Comparison of ENCODE assay signal across 8 mouse cellular contexts in genomic region chr6:113494258-113494788, GRCm38 (mm10). TPM values are rescaled to one million over a fixed set of nuclear protein-coding genes. Genes with fewer than 3 reads are reported as not detected.
DNase-seq lines count a peak whose midpoint lies in the region; ATAC-seq lines count a peak whose summit lies in the region.

No protein-coding gene starts in this region.

- intact Hi-C loops in left cerebral cortex, postnatal 4 days (cut with DNase I), result no loop called here

- ATAC-seq in granulocyte monocyte progenitor cell, adult 5-6 weeks (replicated peaks; ENCODE audit: poor library complexity, severe bottlenecking), result peak; percentile 81
- ATAC-seq in intestine, embryonic 16.5 days, result peak; percentile 88

- H3K4me2 ChIP-seq in intestine, embryonic 16.5 days (ENCODE audit: low read depth, low read length), result peak overlapping the region; percentile 87

- H3K9ac ChIP-seq in intestine, embryonic 16.5 days (ENCODE audit: low read depth, low read length), result peak overlapping the region; percentile 72

- peak overlapping the region; percentile 74 for H3K27ac ChIP-seq in embryonic facial prominence, embryonic 10.5 days (replicated peaks)
- no peak overlapping the region for H3K27ac ChIP-seq in intestine, embryonic 16.5 days (ENCODE audit: low read length)
- peak overlapping the region; percentile 77 for H3K27ac ChIP-seq in midbrain, embryonic 10.5 days (replicated peaks)

- H3K27me3 ChIP-seq in embryonic facial prominence, embryonic 10.5 days (replicated peaks; ENCODE audit: low read depth, poor library complexity, severe bottlenecking), result peaks cover 58% of the 10 kb centered on the region
- H3K27me3 ChIP-seq in intestine, embryonic 16.5 days (replicated peaks; ENCODE audit: control insufficient read depth, insufficient read depth, low read length), result peaks cover 8% of the 10 kb centered on the region
- peaks cover 37% of the 10 kb centered on the region for H3K27me3 ChIP-seq in midbrain, embryonic 10.5 days (ENCODE audit: low read depth, poor library complexity, severe bottlenecking)

- H3K9me3 ChIP-seq in embryonic facial prominence, embryonic 10.5 days, result no peaks in the 10 kb centered on the region
- H3K9me3 ChIP-seq in intestine, embryonic 16.5 days (ENCODE audit: control insufficient read depth, low read length), result no peaks in the 10 kb centered on the region
- no peaks in the 10 kb centered on the region for H3K9me3 ChIP-seq in midbrain, embryonic 10.5 days (replicated peaks)

- WGBS in embryonic facial prominence, embryonic 10.5 days, result 1% methylated on average over 54 of the region's 54 CpGs
- under 1% methylated on average over 54 of the region's 54 CpGs for WGBS in intestine, embryonic 16.5 days
- WGBS in midbrain, embryonic 10.5 days, result 1% methylated on average over 54 of the region's 54 CpGs

- H3K36me3 ChIP-seq in embryonic facial prominence, embryonic 10.5 days (replicated peaks), result peaks cover 33% of the 10 kb centered on the region
- no peaks in the 10 kb centered on the region for H3K36me3 ChIP-seq in intestine, embryonic 16.5 days (ENCODE audit: control insufficient read depth, insufficient read depth, low read length)
- H3K36me3 ChIP-seq in midbrain, embryonic 10.5 days, result peaks cover 38% of the 10 kb centered on the region

- peak overlapping the region; percentile 55 for H3K4me3 ChIP-seq in embryonic facial prominence, embryonic 10.5 days
- H3K4me3 ChIP-seq in intestine, embryonic 16.5 days (ENCODE audit: low read length), result peak overlapping the region; percentile 54
- peak overlapping the region; percentile 57 for H3K4me3 ChIP-seq in midbrain, embryonic 10.5 days

- DNase-seq in adrenal gland, adult 8-10 months, result peak; percentile 53
- peak; percentile 86 for DNase-seq in embryonic facial prominence, embryonic 10.5 days (ENCODE audit: low spot score)
- DNase-seq in left cerebral cortex, postnatal 4 days, result peak; percentile 82
- DNase-seq in midbrain, embryonic 10.5 days (ENCODE audit: low spot score), result peak; percentile 81
- peak; percentile 79 for DNase-seq in right cerebral cortex, postnatal 14 days
- peak; percentile 82 for DNase-seq in urinary bladder, postnatal 4 days (ENCODE audit: low spot score in 2 of 2)

- peaks cover 21% of the 10 kb centered on the region for H3K4me1 ChIP-seq in embryonic facial prominence, embryonic 10.5 days
- H3K4me1 ChIP-seq in intestine, embryonic 16.5 days (ENCODE audit: control insufficient read depth, insufficient read depth, low read length), result peaks cover 11% of the 10 kb centered on the region
- H3K4me1 ChIP-seq in midbrain, embryonic 10.5 days, result peaks cover 20% of the 10 kb centered on the region

RNA-seq across cellular contexts. Expression of gene Prrt3, which starts 7.4 kb away (rescaled TPM):
- under 1 TPM; 0.20 to 0.40 (median 0.31) TPM for total RNA-seq in adrenal gland, adult 8-10 months (2022)
- 2.1 and 2.2 TPM in 2 replicates for polyA plus RNA-seq in embryonic facial prominence, embryonic 10.5 days (2016; fragmentation: Nextera tagmentation; extraction: Ambion mirVana)
- total RNA-seq in granulocyte monocyte progenitor cell, adult 5-6 weeks (2014; fragmentation: Nextera tagmentation), result not detected in 2 replicates
- not detected in 2 replicates for total RNA-seq in granulocyte monocyte progenitor cell, adult 5-6 weeks (2017)
- polyA plus RNA-seq in intestine, embryonic 16.5 days (2015; fragmentation: Nextera tagmentation; extraction: Ambion mirVana), result 0.22 and 0.42 TPM in 2 replicates
- total RNA-seq in left cerebral cortex, postnatal 4 days (2021), result 10 to 100 TPM; 15.5 to 19.7 TPM
- polyA plus RNA-seq in midbrain, embryonic 10.5 days (2016; fragmentation: Nextera tagmentation; extraction: Ambion mirVana), result 2.0 and 2.3 TPM in 2 replicates

RNA-seq across cellular contexts. Expression of gene Creld1, which starts 11.2 kb away (rescaled TPM):
- total RNA-seq in adrenal gland, adult 8-10 months (2022), result 10 to 100 TPM; 60.8 to 69.9 (median 67.4) TPM
- 23.5 and 27.2 TPM in 2 replicates for polyA plus RNA-seq in embryonic facial prominence, embryonic 10.5 days (2016; fragmentation: Nextera tagmentation; extraction: Ambion mirVana)
- 15.3 and 17.8 TPM in 2 replicates for total RNA-seq in granulocyte monocyte progenitor cell, adult 5-6 weeks (2014; fragmentation: Nextera tagmentation)
- total RNA-seq in granulocyte monocyte progenitor cell, adult 5-6 weeks (2017), result 6.7 and 9.4 TPM in 2 replicates
- 20.6 and 22.9 TPM in 2 replicates for polyA plus RNA-seq in intestine, embryonic 16.5 days (2015; fragmentation: Nextera tagmentation; extraction: Ambion mirVana)
- total RNA-seq in left cerebral cortex, postnatal 4 days (2021), result 10 to 100 TPM; 80.4 to 82.1 TPM
- 43.0 and 45.4 TPM in 2 replicates for polyA plus RNA-seq in midbrain, embryonic 10.5 days (2016; fragmentation: Nextera tagmentation; extraction: Ambion mirVana)

RNA-seq across cellular contexts. Expression of gene Il17rc, which starts 23.1 kb away (rescaled TPM):
- total RNA-seq in adrenal gland, adult 8-10 months (2022), result 10 to 100 TPM; 17.5 to 29.1 (median 24.0) TPM
- polyA plus RNA-seq in embryonic facial prominence, embryonic 10.5 days (2016; fragmentation: Nextera tagmentation; extraction: Ambion mirVana), result 2.4 and 2.5 TPM in 2 replicates
- total RNA-seq in granulocyte monocyte progenitor cell, adult 5-6 weeks (2014; fragmentation: Nextera tagmentation), result not detected in 2 replicates
- not detected in 2 replicates for total RNA-seq in granulocyte monocyte progenitor cell, adult 5-6 weeks (2017)
- polyA plus RNA-seq in intestine, embryonic 16.5 days (2015; fragmentation: Nextera tagmentation; extraction: Ambion mirVana), result 34.6 and 38.0 TPM in 2 replicates
- total RNA-seq in left cerebral cortex, postnatal 4 days (2021), result 1 to 10 TPM; 2.2 to 2.4 TPM
- 4.4 and 5.3 TPM in 2 replicates for polyA plus RNA-seq in midbrain, embryonic 10.5 days (2016; fragmentation: Nextera tagmentation; extraction: Ambion mirVana)

RNA-seq across cellular contexts. Expression of gene Il17re, which starts 36.0 kb away (rescaled TPM):
- total RNA-seq in adrenal gland, adult 8-10 months (2022), result 1 to 10 TPM in 3 of 4 experiments, under 1 TPM in 1; 0.74 to 1.9 (median 1.1) TPM
- 3.7 and 4.0 TPM in 2 replicates for polyA plus RNA-seq in embryonic facial prominence, embryonic 10.5 days (2016; fragmentation: Nextera tagmentation; extraction: Ambion mirVana)
- total RNA-seq in granulocyte monocyte progenitor cell, adult 5-6 weeks (2014; fragmentation: Nextera tagmentation), result not detected in 2 replicates
- total RNA-seq in granulocyte monocyte progenitor cell, adult 5-6 weeks (2017), result 0.31 and 0.43 TPM in 2 replicates
- polyA plus RNA-seq in intestine, embryonic 16.5 days (2015; fragmentation: Nextera tagmentation; extraction: Ambion mirVana), result 7.7 and 9.5 TPM in 2 replicates
- total RNA-seq in left cerebral cortex, postnatal 4 days (2021), result under 1 TPM; 0.26 to 0.30 TPM
- polyA plus RNA-seq in midbrain, embryonic 10.5 days (2016; fragmentation: Nextera tagmentation; extraction: Ambion mirVana), result 1.1 and 1.4 TPM in 2 replicates

RNA-seq across cellular contexts. Expression of gene Emc3, which starts 37.1 kb away (rescaled TPM):
- total RNA-seq in adrenal gland, adult 8-10 months (2022), result 100 to 1,000 TPM in 1 of 4 experiments, 10 to 100 TPM in 3; 81.3 to 119 (median 96.3) TPM
- polyA plus RNA-seq in embryonic facial prominence, embryonic 10.5 days (2016; fragmentation: Nextera tagmentation; extraction: Ambion mirVana), result 67.0 and 74.3 TPM in 2 replicates
- 47.4 and 48.0 TPM in 2 replicates for total RNA-seq in granulocyte monocyte progenitor cell, adult 5-6 weeks (2014; fragmentation: Nextera tagmentation)
- 38.7 and 41.8 TPM in 2 replicates for total RNA-seq in granulocyte monocyte progenitor cell, adult 5-6 weeks (2017)
- 93.1 and 94.5 TPM in 2 replicates for polyA plus RNA-seq in intestine, embryonic 16.5 days (2015; fragmentation: Nextera tagmentation; extraction: Ambion mirVana)
- 10 to 100 TPM; 62.3 to 71.1 TPM for total RNA-seq in left cerebral cortex, postnatal 4 days (2021)
- polyA plus RNA-seq in midbrain, embryonic 10.5 days (2016; fragmentation: Nextera tagmentation; extraction: Ambion mirVana), result 82.0 and 83.4 TPM in 2 replicates

Comparison
In these comparisons a context has a peak if more than half of its experiments do, and no peak if none do; other contexts are left out.
1. RNA of gene Prrt3, which starts 7.4 kb away (total RNA-seq): 15.5 to 19.7 TPM in left cerebral cortex, postnatal 4 days; 0.20 to 0.40 TPM in adrenal gland, adult 8-10 months and not detected in granulocyte monocyte progenitor cell, adult 5-6 weeks; every median in the first group is over 10 times any median in the second.
2. RNA of gene Il17rc, which starts 23.1 kb away (total RNA-seq): 17.5 to 29.1 TPM in adrenal gland, adult 8-10 months; 2.2 to 2.4 TPM in left cerebral cortex, postnatal 4 days and not detected in granulocyte monocyte progenitor cell, adult 5-6 weeks; every median in the first group is over 4 times any median in the second.
3. Peak in every context shown above with its lines, with median percentiles within 50 percentile points of each other: DNase-seq and H3K4me3 ChIP-seq.